Mouse (Mus musculus) NIH3T3 (cell line): Measurements from ENCODE around the gene Spaca5.

Experiments used
- DNase-seq: peaks from one replicate; pipeline ENCODE4 v3.0.0-alpha.2; 2012; ENCODE audit warnings: low read depth

Spaca5 gene

DNA sequence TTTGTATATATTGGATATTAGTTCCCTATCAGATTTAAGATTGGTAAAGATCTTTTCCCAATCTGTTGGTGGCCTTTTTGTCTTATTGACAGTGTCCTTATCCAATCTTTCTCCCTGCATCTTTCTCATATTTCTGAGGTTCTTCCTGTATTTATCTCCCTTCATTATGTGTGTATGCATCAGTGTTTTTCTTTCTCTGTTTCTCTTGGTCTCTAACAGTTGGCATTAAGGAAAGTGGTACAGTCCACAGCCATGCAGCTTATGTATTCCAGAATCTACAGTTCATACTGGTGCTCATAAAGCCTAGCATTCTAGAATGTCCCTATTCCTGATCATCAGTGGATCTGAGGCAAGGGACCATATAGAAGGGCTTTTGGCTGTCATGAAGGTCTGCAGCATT, at the start of gene Spaca5:
Gene Spaca5 (plus strand): TSS at position 301 of the 400 bp plus-strand sequence.
- DNase-seq = no peak

DNA sequence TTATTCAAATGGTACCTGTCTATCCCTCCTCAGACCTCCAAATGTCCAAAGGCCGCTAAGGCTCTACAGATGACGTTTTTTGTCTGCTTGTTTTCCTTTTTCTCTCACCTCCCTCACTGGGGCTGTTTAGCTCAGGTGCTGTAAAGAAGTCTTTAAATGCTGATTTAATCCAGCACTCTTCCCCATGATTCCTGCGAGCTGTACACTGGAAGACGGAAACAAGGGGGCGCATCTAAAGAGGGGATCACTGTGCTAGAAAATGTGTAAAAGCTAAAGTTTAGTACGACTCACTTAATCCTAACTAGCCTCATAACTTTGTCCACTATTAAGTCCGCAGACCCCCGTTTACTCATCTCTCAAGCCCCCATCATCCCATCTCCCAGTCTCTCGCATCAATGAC, 6.7 kb upstream of the Spaca5 start:
- peak; percentile 24 for DNase-seq

DNA sequence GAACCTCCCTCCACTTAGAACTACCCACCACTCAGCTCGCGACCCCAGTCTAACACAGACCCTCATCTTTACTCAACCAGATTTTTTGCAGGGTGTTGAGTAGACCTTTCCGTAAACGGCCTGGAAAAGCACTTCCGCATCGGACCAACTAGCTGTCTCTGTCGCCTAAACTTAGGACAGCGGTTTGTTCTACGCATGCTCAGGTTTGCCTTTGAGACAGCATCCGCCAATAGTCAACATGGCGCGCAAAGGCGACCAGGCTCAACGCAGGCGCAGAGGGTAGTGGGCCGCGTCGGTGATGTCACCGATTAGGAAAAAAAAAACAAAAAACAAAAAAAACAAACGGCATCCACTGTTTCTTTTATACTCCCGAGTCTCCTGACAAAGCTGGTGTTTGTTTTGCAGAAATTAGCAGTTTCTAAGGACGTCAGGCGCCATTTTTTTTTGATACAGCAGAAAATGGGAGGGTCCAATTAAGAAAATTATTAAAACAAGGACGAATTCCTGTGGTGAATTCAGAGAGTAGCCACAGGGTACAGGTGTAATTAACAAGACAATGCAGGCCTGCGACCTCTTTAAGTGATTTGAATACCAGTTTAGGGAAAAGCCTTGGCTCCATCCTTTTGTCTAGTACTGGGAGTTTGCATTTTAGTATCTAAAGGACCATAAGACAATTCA, 6.2 kb upstream of the Spaca5 start, which contains the start of gene Zfp182:
Gene Zfp182 (minus strand): TSS at position 451 of the 678 bp plus-strand sequence.
- peak; percentile 89 for DNase-seq

DNA sequence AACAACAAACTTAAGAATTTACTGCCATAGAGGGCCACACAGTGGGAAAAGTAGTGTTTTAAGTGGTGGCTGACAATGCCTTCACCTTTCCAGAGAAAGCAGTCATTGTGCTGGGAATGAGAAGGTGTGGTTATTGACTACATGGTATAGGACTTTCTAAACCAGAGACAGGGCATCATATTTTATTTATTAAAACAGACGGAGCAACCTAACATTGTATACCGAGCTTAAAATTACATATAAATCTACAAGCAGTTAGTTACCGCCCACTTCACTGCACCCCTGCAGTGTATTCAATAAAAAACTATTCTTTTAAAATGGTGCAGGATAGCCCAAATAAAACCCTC, 5.7 kb upstream of the Spaca5 start:
- no peak for DNase-seq

DNA sequence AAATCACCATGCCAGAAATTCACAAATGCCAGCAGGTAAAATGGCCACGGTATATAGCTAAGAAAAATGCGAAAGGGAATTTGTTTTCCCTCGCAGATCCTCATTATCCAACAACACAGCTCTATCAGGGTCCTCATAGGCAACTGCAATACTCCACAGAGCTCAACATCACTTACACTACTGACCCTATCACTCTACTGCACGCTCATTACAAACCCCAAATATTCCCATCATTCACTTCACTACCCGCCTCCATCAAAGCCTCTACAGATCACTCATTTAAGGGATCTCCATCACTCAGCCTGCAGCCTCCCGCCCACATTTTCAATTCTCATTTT, 20.4 kb downstream of the Spaca5 start:
- DNase-seq = peak; percentile 2

DNA sequence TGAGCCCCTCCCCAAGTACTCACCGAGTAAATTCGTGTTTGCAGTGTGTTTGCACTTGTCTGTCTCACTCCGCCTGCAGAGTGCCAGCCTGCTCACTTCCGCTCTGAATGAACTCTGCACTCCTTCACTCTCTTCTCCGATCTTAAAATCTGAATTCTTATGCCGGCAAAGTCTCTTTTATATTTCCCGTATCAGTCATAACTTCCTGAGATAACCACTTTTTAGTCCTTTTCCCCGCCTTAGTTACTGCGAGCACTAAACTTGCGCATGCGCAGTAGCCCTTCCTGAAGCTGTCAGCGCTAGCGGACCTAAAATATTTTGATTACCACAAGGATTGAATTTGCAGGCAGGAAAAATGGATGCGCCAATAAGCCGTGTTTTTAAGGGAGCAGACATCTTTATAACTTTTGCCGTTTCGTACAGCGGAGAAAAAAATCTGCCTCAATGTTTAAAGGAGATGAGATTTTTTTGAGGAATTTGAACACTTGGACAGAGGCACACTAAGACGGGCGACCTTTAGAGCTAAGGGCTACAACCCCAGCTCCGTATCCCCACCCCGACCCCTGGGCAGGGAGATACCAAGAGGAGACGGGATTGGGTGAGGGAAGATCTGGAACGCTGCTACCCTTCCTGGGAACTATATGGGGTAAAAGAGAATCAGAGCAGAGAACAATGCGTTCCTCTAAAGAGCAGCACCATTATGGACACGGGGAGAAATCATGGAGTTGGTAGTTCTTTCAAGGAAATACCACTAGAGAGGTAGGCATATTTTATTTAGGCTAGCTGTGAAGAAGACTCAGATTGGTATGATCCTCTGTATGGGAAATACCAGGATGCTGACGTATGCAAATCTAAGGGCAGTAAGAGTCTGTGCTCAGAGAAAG, 21.0 kb downstream of the Spaca5 start, which contains the start of gene Zfp300:
Gene Zfp300 (minus strand): TSS at position 545 of the 884 bp plus-strand sequence.
- peak; percentile 88 for DNase-seq

DNA sequence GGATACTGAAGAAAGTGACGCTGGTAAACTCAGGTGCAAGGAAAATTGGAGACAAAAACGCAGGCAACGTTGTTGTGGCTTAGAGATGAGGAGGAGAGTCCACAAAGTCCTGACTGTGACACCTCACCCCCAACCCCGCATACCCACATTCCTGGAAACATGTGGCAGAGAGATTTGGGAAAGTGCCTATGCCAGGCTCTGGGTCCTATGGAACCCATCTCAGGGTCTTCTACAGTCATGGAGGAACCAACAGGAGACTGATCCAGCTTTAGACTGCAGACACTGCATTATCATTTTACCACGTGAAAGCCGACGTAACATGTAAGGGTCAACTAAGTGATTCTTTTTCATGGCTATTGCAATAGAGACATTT, 21.6 kb downstream of the Spaca5 start:
- DNase-seq = no peak

DNA sequence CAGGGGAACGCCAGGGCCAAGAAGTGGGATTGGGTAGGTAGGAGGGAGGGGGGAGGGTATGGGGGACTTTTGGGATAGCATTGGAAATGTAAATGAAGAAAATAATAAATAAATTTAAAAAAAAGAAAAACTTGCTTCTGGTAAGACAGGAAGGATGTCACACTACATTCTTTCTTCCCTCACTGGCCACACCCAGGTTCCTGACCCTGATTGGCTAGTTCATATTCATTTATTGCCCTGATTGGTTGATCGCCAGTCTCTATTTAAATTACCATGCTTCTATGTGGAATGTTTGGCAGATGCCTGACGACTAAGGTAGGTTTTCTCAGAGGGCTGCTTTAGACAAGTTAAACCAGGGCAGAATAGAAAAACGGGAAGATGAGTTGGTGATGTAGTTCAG, 47.3 kb downstream of the Spaca5 start, which contains the start of gene Ssxa1:
Gene Ssxa1 (plus strand): TSS at position 301 of the 400 bp plus-strand sequence.
- DNase-seq = no peak
